Mouse (Mus musculus) forebrain, embryonic 15.5 days (tissue): ENCODE results near the gene Ptpru. TPM values are rescaled to one million over a fixed set of nuclear protein-coding genes. Genes with fewer than 3 reads are reported as not detected.
"Not testable (repeated sequence)": the region's sequence is repeated elsewhere in the genome, so short reads cannot be mapped to it uniquely, and the experiment has no call there.

Source experiments
- ATAC-seq: fragments of 200-750 bp; cut with Nextera tagmentation; replicated peaks from 2 replicates; pipeline ENCODE4 v1.8.0; 2017; ENCODE audit warnings: mild to moderate bottlenecking, moderate TSS enrichment, moderate library complexity
- H3K27ac ChIP-seq: fragments of 300-500 bp; sonication (generic); replicated peaks from 2 replicates; pipeline ENCODE4 v1.5.1; 2015; ENCODE audit warnings: mild to moderate bottlenecking, inconsistent platforms
- H3K27me3 ChIP-seq: fragments of 300-500 bp; sonication (generic); 2 replicates; pipeline ENCODE4 v1.6.1; 2015; ENCODE audit warnings: inconsistent platforms
- H3K36me3 ChIP-seq: fragments of 300-500 bp; sonication (generic); 2 replicates; pipeline ENCODE4 v1.6.1; 2015; ENCODE audit warnings: mild to moderate bottlenecking, inconsistent platforms
- H3K4me1 ChIP-seq: fragments of 300-500 bp; sonication (generic); 2 replicates; pipeline ENCODE4 v1.6.1; 2015; ENCODE audit warnings: inconsistent platforms
- H3K4me2 ChIP-seq: fragments of 300-500 bp; sonication (generic); replicated peaks from 2 replicates; pipeline ENCODE4 v1.6.1; 2015; ENCODE audit warnings: mild to moderate bottlenecking, inconsistent platforms
- H3K4me3 ChIP-seq: fragments of 300-500 bp; sonication (generic); 2 replicates; pipeline ENCODE4 v1.5.1; 2015; ENCODE audit warnings: mild to moderate bottlenecking, inconsistent platforms
- H3K9ac ChIP-seq: fragments of 300-500 bp; sonication (generic); replicated peaks from 2 replicates; pipeline ENCODE4 v1.6.1; 2015; ENCODE audit warnings: mild to moderate bottlenecking, inconsistent platforms
- H3K9me3 ChIP-seq: fragments of 300-500 bp; sonication (generic); 2 replicates; pipeline ENCODE4 v1.6.1; 2016; ENCODE audit warnings: inconsistent platforms
- WGBS: fragments of 180-500 bp; shearing (Covaris S2); methylation state at CpG from one replicate; pipeline ENCODE4 v1.1.7; 2015; ENCODE audit warnings: mixed read lengths; 5-methylcytosine and 5-hydroxymethylcytosine counted together
- polyA plus RNA-seq: library from polyadenylated mRNA; unstranded; fragments of >200 nt; fragmentation: Nextera tagmentation; extraction: Ambion mirVana; gene quantifications from 2 replicates; pipeline ENCODE4 v1.2.1, GENCODE M21; 2015

The Ptpru gene
- polyA plus RNA-seq, 1 experiment from 2014 or later, result 23.9 TPM

DNA sequence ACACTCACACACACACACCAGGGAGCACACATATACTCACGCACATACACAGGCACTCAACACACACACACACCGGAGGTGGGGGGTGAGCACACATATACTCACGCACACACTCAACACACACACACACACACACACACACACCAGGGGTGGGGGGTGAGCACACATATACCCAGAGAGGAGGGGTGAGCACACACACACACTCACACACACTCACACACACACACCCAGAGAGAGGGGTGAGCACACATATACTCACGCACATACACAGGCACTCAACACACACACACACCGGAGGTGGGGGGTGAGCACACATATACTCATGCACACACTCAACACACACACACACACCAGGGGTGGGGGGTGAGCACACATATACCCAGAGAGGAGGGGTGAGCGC, 33.4 kb downstream of the Ptpru start:
- 97% methylated on average over 5 of the region's 6 CpGs for WGBS
- H3K36me3 ChIP-seq, H3K4me3 ChIP-seq, H3K4me1 ChIP-seq, H3K27ac ChIP-seq, H3K4me2 ChIP-seq, H3K27me3 ChIP-seq, H3K9ac ChIP-seq, H3K9me3 ChIP-seq: not testable (repeated sequence)
- ATAC-seq, result peak; percentile 66; the same call in 1 of the 2 replicates

DNA sequence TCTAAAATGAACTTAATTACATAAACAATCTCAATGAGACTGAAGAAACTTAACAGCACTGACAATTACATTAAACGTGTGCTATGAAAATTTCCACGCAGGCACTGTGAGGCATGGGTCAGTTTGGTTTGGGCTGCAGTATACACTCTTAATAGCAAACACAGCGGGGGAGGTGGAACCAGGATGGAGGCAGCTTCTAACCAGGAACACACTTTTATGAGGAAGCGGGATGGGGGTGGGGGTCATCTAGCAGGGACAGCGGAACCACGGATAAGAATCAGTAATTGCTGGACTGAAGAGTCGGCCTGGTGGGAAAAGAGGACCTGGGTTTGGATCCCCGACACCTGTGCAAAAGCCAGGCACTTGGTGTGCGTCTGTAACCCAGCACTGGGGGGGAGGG, 34.2 kb downstream of the Ptpru start:
- WGBS, result 88% methylated on average over 9 of the region's 9 CpGs
- no peak for ATAC-seq

DNA sequence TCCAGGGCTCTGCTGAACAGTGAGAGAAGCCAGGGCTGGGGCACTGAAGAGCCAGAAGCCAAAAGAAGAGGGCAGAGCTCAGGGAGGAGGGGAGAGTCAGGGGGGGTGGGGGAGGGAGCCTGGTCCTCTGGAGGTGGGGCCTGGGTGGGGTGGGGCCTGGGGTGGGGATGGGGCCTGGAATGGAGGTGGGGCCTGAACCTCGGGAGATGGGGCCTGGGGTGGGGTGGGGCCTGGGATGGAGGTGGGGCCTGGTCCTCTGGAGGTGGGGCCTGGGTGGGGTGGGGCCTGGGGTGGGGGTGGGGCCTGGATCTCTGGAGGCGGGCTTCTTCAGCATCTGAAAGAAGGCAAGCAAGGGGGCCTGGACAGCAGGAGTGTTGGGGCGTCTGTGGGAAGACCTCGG, 39.1 kb downstream of the Ptpru start:
- ATAC-seq, result no peak
- Histone ChIP-seq H3K36me3 (no peaks in the 10 kb centered on the region), H3K4me2 (no peak overlapping the region), H3K27me3 (no peaks in the 10 kb centered on the region), H3K27ac (no peak overlapping the region), H3K4me3 (no peak overlapping the region), H3K9me3 (no peaks in the 10 kb centered on the region), H3K9ac (no peak overlapping the region), H3K4me1 (peaks cover 10% of the 10 kb centered on the region)
- 20% methylated on average over 3 of the region's 4 CpGs for WGBS

More for the DNA sequence above, 34.2 kb downstream of the Ptpru start:
- H3K36me3 ChIP-seq, result no peaks in the 10 kb centered on the region
- H3K4me3 ChIP-seq, result no peak overlapping the region
- H3K9ac ChIP-seq, result no peak overlapping the region
- no peak overlapping the region for H3K4me2 ChIP-seq
- H3K9me3 ChIP-seq, result no peaks in the 10 kb centered on the region
- H3K27me3 ChIP-seq, result no peaks in the 10 kb centered on the region
- H3K27ac ChIP-seq, result no peak overlapping the region
- no peaks in the 10 kb centered on the region for H3K4me1 ChIP-seq

DNA sequence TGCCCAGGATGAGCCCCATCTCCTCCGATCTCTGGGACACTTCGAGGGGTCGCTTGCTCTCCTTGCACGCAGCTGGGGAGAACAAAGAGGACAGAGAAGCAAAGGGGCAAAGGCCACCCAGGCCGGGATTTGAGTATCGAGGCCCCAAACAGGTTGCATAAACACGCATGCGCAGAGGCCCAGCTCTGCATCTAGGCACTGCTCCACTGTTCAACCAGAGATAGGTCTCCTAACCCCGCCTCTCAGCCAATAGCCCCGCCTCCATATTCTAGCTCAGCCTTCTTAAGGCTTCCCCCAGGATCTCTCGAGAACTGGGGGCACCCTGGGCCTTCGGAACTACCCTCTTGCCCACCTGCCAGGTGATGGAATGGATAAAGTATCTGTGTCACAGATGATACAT, 40.2 kb downstream of the Ptpru start:
- Histone ChIP-seq H3K36me3 (no peaks in the 10 kb centered on the region), H3K9me3 (no peaks in the 10 kb centered on the region), H3K9ac (no peak overlapping the region), H3K4me2 (no peak overlapping the region), H3K4me1 (peaks cover 10% of the 10 kb centered on the region), H3K27ac (no peak overlapping the region), H3K4me3 (no peak overlapping the region), H3K27me3 (no peaks in the 10 kb centered on the region)
- ATAC-seq, result no peak
- WGBS, result 53% methylated on average over 12 of the region's 12 CpGs

DNA sequence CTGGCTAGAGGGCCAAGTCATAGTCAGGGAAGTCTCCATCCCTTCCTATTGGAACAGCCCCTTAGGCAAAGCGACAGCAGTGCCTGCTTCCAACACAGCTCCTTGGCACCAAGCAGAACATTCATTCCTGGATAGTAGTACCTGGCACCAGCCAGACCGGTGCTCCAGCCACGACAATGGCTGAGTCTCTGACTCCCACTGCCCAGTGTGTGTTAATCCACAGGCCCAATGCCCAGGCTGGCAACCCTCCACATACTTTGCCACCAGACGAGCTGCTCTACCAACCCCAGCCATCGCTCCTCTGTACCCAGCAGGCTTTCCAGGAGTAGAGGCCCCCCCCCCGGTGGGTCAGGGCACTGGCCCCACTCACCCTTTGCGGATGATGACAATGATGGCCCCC, 40.6 kb downstream of the Ptpru start:
- no peaks in the 10 kb centered on the region for H3K27me3 ChIP-seq
- H3K27ac ChIP-seq, result 0 out of 2 replicates have a peak overlapping the region, but pooled peaks have one; percentile 74
- H3K9ac ChIP-seq, result no peak overlapping the region
- H3K4me3 ChIP-seq, result no peak overlapping the region
- 0 out of 2 replicates have a peak, but pooled peaks have one; percentile 24 for ATAC-seq
- no peaks in the 10 kb centered on the region for H3K9me3 ChIP-seq
- H3K4me1 ChIP-seq, result peaks cover 10% of the 10 kb centered on the region
- WGBS, result 68% methylated on average over 7 of the region's 7 CpGs
- no peaks in the 10 kb centered on the region for H3K36me3 ChIP-seq
- H3K4me2 ChIP-seq, result no peak overlapping the region

DNA sequence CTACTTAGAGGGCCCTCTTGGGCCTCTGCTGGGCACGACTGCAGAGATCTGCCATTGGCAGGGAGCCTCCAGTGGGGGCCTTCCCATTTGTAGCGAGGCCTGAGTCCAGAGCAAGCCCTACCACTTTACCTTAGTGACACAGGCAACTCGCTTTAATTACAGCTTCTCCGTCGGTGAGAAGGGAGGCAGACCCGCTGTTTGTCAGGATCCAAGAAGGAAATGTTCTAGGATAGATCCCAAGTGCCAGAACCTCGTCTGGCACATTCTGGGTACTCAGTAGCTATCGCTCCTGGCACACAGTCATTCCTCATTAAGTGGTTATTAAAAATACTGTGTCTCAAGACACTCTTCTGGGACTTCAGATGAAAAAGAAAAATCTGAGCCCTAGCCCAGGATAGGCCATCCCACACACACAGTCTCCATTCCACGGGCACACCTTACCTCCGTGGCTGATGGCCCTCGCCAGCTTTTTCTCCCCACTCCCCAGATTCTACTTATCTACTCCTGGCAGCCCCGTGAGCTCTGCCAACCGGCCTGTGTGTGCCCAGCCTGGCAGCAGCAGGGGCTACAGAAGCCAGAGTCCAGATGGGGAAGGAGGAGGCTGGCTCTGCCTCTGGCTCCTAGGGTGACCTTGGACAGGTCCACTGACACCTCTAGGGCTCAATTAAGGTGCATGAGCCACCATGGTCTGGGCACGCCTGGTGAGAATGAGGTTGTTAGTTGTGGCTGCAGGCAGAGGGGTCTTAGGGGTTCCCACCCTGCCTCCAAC, 41.6 kb downstream of the Ptpru start:
- no peak overlapping the region for H3K4me2 ChIP-seq
- H3K9ac ChIP-seq, result no peak overlapping the region
- no peaks in the 10 kb centered on the region for H3K27me3 ChIP-seq
- no peaks in the 10 kb centered on the region for H3K9me3 ChIP-seq
- H3K36me3 ChIP-seq, result no peaks in the 10 kb centered on the region
- H3K27ac ChIP-seq, result peak overlapping the region; percentile 74
- 61% methylated on average over 14 of the region's 14 CpGs for WGBS
- H3K4me1 ChIP-seq, result peaks cover 10% of the 10 kb centered on the region
- no peak overlapping the region for H3K4me3 ChIP-seq
- ATAC-seq, result no peak

DNA sequence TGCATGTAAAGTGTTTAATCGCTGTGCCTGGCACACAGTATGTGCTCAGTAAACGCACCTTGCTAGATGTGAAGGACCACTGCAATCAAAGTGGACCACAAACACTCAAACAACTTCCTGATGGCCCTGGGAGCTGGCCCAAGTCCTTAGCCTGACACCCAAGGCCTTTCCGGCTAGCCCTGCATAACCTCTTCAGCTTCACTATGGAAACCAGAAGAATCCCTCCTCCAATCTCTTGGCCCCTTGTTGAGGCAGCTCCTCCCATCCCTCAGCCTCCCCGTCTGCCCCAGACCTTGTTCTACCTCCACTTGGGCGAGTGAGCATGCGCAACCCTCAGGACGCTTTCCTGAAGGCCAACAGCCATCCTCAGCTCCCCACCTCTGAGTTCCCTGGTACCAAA, 51.3 kb downstream of the Ptpru start:
- ATAC-seq, result no peak
- no peaks in the 10 kb centered on the region for H3K9me3 ChIP-seq
- H3K4me1 ChIP-seq, result no peaks in the 10 kb centered on the region

DNA sequence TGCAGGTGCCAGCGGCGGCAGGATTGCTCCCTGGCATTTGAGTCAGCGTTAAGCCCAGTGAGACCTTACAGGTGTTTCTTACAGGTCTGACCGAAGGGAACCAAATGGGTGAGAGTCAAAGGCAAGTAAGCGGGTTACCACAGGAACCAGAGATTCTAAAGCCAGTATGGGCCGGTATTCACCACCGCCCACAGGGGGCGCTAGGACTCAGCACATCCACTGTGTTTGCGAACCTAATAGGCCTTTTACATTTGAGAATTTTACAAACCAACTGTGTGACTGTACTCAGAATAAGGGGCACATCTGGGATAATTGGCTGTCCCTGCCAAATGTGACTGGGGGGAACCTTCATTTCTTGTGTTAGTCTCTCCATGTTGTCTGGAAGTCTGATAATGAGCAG, 54.1 kb downstream of the Ptpru start:
- ATAC-seq, result no peak
- no peak overlapping the region for H3K9ac ChIP-seq
- no peak overlapping the region for H3K4me2 ChIP-seq
- no peaks in the 10 kb centered on the region for H3K9me3 ChIP-seq
- no peaks in the 10 kb centered on the region for H3K27me3 ChIP-seq
- no peaks in the 10 kb centered on the region for H3K36me3 ChIP-seq
- no peak overlapping the region for H3K4me3 ChIP-seq
- no peak overlapping the region for H3K27ac ChIP-seq
- H3K4me1 ChIP-seq, result no peaks in the 10 kb centered on the region
- WGBS, result 17% methylated on average over 9 of the region's 9 CpGs

More for the DNA sequence above, 51.3 kb downstream of the Ptpru start:
- Histone ChIP-seq H3K36me3 (no peaks in the 10 kb centered on the region), H3K4me2 (no peak overlapping the region), H3K27ac (no peak overlapping the region), H3K27me3 (no peaks in the 10 kb centered on the region), H3K9ac (no peak overlapping the region), H3K4me3 (no peak overlapping the region)
- 83% methylated on average over 7 of the region's 7 CpGs for WGBS

DNA sequence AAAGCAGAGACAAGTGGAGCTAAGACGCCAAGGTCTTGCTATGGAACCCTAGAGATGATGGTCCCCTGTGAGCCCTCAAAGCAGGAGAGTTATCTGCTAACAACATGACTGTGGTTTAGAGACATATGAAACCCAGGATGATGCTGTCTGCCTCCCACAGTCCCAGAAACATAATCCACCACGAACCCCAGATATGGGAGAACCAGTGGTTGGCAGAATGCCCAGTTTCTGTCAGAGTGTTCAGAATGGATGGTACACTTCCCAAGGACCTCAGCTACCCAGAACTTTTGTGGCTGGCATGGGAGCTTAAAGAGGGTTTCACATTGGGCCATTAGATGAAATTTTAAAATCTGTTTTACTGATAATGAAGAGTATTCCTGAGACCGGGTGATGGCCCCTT, 57.1 kb downstream of the Ptpru start:
- ATAC-seq, result no peak
- Histone ChIP-seq H3K9ac (no peak overlapping the region), H3K9me3 (no peaks in the 10 kb centered on the region), H3K36me3 (no peaks in the 10 kb centered on the region), H3K4me1 (no peaks in the 10 kb centered on the region), H3K27ac (no peak overlapping the region), H3K4me2 (no peak overlapping the region), H3K27me3 (no peaks in the 10 kb centered on the region), H3K4me3 (no peak overlapping the region)
- 54% methylated on average over 3 of the region's 3 CpGs for WGBS

DNA sequence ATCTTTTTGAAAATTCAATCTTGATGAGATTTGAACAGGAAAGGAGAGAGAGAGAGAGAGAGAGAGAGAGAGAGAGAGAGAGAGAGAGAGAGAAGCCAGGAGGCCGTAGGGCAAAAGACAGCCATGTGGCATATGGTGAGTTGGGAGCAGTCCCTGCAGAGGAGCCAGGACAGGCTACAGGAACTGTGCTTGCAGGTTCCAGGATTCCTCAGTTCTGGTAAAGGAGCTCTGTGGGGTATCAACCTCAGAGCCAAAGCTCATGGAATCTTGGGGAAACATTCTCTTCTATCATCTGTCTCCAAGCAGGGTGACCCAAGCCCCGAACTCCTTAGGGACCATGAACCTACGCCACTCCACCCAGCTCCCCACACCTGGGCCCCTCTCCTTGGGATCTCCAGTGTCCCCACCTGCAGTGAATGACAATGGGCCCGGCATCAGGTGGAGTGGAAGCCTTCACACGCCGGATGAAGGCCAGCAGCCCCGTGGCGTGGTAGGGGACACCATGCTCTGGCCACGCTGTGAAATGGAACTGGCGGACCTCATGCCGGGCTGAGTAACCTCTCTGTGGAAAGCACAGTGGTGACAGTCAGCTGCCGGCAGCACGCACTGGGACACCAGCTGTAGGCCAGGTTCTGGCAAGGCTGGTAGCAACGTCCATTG, 59.3 kb downstream of the Ptpru start:
- Histone ChIP-seq H3K4me3 (no peak overlapping the region), H3K27me3 (no peaks in the 10 kb centered on the region), H3K27ac (no peak overlapping the region), H3K9me3 (no peaks in the 10 kb centered on the region), H3K4me1 (no peaks in the 10 kb centered on the region), H3K36me3 (no peaks in the 10 kb centered on the region), H3K4me2 (no peak overlapping the region), H3K9ac (no peak overlapping the region)
- no peak for ATAC-seq
- 90% methylated on average over 14 of the region's 14 CpGs for WGBS

DNA sequence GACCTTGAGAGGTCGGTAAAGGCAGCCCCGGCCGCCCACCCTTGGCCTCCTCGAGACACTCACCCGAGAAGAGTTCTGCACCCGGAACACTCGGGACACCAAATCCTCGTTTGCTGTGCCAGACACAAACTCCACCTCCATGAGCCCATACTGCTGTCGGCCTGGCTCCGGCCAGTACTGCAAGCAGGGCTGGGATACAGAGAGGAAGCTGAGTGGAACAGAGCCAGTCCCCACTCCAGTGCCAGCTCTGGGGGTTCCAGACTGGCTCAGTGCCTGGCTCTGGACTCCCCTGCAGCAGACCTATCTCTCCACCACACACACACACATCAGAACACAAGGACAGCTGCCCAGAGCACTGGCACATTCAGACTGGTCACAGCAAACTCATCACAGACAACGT, 66.7 kb downstream of the Ptpru start:
- Histone ChIP-seq H3K9me3 (no peaks in the 10 kb centered on the region), H3K27me3 (no peaks in the 10 kb centered on the region), H3K27ac (no peak overlapping the region), H3K4me2 (no peak overlapping the region), H3K4me1 (no peaks in the 10 kb centered on the region), H3K36me3 (0 out of 2 replicates have a peak, but pooled peaks cover 4% of the 10 kb centered on the region), H3K4me3 (no peak overlapping the region), H3K9ac (no peak overlapping the region)
- WGBS, result 76% methylated on average over 11 of the region's 11 CpGs
- ATAC-seq, result no peak

DNA sequence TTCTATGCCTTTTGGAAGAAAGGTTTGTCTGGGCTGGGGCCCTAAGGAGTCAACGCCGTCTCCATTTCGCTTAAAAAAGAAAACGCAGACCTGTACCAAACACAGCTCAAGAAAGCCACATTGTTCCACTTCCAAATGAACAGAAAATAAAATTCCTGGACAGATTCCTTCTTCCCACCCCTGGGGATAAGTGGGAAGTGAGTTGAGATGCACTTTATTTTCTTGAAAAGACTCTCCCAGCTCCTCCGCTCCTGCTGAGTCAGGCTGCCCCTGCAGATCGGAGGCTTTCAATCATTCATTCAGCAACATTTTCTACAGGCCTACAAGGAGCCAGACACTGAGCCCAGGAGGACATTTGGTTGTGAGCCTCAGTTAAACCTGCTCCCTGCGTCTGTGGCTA, 74.2 kb downstream of the Ptpru start:
- H3K4me3 ChIP-seq, result no peak overlapping the region
- no peak overlapping the region for H3K27ac ChIP-seq
- H3K27me3 ChIP-seq, result no peaks in the 10 kb centered on the region
- 0 out of 2 replicates have a peak, but pooled peaks cover 4% of the 10 kb centered on the region for H3K36me3 ChIP-seq
- 96% methylated on average over 7 of the region's 7 CpGs for WGBS
- no peak for ATAC-seq
- H3K9me3 ChIP-seq, result no peaks in the 10 kb centered on the region
- no peaks in the 10 kb centered on the region for H3K4me1 ChIP-seq
- H3K9ac ChIP-seq, result no peak overlapping the region
- no peak overlapping the region for H3K4me2 ChIP-seq
